Mouse (Mus musculus): ENCODE results near the gene Gsk3b.
"Not testable (repeated sequence)": the region's sequence is repeated elsewhere in the genome, so short reads cannot be mapped to it uniquely, and the experiment has no call there.

Gsk3b gene

DNA sequence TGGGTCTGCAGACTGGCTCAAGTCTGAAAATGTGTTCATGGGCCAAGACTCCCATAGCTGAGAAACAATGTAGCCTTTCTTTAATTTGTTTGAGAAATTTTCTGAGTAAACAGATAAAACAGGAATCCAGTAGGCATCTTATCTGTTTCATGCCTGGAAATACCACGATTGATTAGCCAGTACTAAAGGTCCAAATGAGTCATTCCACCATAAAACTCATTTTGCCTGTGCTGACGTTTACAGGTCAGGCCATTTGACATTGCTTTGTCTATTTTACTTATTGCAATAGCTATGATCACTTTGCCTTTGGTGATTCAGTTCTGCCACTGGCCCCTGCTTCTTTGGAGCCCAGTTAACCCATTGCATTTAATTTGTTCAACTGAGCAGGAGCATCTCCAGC lies 11.8 kb downstream of the Gsk3b start:
- no peak for DNase-seq (ENCODE audit: low spot score in 2 of 2)

GRCm38 (mm10) chr16:38105453-38105852 lies 16.7 kb downstream of the Gsk3b start:
- DNase-seq (ENCODE audit: low spot score in 2 of 2): no peak

GRCm38 (mm10) chr16:38106542-38106941 lies 17.7 kb downstream of the Gsk3b start:
- DNase-seq (ENCODE audit: low spot score in 2 of 2): no peak

GRCm38 (mm10) chr16:38110001-38110400 lies 21.2 kb downstream of the Gsk3b start:
- DNase-seq (ENCODE audit: low spot score in 2 of 2): no peak

DNA sequence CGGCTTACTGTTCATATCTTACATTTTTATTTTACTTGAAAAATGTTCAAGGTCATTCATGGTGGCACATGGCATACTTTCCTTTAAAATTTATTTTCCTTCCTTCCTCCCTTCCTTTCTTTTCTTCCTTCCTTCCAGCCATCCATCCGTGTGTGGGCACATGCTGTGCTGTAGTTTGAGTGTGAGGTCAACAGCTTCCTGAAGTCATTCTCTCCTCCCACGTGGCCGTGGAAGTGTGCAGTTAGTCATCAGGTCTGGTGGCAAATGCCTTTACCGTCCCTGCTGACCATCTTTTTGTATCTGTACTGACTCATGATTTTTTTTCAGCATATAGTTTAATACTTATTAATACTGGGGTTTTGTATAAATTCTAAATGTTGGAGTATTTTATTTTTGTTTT lies 21.8 kb downstream of the Gsk3b start:
- DNase-seq (ENCODE audit: low spot score in 2 of 2): no peak

GRCm38 (mm10) chr16:38114074-38114473 lies 25.3 kb downstream of the Gsk3b start:
- no peak for DNase-seq (ENCODE audit: low spot score in 2 of 2)

DNA sequence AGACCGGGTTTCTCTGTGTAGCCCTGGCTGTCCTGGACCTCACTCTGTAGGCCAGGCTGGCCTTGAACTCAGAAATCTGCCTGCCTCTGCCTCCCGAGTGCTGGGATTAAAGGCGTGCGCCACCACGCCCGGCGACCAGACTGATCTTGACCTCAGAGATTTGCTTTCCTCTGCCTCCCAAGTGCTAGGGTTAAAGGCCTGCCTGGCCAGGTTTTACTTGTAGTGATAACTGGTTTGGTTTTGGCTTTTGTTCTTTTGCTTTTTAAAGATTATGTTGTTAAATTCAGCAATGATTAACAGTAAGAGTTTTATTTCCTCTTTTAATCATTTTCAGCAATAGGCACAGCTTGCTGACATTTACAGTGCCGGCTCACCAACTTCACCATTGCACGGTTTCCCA lies 29.1 kb downstream of the Gsk3b start:
- DNase-seq (ENCODE audit: low spot score in 2 of 2): not testable (repeated sequence)

DNA sequence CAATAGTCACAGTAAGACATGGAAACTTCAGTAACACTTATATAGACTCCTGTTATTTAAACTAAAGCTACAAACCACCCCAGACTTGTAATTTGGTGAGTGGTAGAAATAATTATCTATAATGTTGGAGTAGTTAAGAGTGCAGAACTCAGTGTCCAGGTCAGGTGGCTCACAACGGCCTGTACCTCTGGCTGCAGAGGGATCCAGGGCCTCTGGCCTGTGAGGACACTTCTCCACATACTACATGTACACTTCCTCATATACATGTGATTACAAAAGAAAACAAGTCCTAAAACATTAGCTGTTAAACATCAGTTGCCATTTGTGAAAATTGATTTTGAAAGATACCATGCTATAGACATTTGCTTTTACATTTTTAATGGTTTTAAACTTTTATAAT lies 29.9 kb downstream of the Gsk3b start:
- DNase-seq (ENCODE audit: low spot score in 2 of 2): no peak

GRCm38 (mm10) chr16:38119286-38119685 lies 30.5 kb downstream of the Gsk3b start:
- DNase-seq (ENCODE audit: low spot score in 2 of 2): no peak

DNA sequence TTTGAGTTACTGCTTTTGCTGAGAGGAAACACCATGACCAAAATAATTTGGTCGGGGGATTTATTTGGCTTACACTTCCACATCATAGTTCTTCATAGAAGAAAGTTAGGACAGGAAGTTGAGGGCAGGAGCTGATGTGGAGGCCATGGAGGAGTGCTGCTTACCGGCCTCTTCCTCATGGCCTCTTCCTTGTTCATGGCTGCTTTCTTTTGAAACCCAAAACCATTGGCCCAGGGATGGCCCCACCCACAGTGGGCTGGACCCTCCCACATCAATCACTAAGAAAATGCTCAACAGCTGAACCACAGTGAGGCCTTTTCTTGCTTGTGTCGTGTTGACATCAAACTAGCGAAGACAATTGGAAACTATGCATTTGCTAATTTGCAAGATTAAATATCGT lies 40.4 kb downstream of the Gsk3b start:
- DNase-seq (ENCODE audit: low spot score in 2 of 2): no peak

DNA sequence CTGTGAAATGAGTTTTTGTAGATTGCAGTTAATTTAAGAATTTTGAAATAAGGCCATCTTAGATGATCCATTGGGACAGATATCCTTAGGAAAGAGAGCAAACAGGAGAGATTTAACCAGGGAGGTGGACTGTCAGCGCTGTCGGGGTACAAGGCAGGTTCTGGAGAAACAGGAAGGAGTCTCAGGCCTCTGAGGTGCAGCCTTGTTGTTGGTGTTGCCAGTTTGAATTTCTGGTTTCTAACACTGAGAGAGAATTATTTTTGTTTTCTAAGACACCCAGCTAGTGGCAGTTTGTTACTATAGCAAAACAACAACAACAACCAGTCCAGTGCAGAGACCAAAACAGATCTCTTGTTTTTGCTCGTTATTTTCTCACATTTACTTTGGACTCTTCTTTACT lies 42.2 kb downstream of the Gsk3b start:
- no peak for DNase-seq (ENCODE audit: low spot score in 2 of 2)

DNA sequence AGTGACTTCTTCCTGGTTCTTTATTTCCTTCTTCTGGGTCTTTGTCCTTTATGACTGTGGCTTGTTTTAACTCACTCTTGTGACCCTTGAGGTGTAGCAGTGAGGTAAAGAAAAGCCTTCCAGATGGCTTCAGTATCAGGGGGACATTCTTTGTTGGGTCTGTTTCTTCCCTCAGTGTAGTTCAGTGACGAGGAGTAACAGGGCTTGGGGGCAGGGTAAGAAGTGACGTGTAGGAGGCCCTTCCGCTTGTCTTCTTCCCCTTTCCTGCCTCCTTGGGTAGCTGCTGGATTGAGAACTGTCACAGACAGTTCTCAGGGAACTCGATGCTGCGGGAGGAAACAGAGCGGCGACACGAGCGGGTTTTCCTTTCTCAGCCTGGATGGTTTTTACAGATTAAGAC lies 43.0 kb downstream of the Gsk3b start:
- DNase-seq (ENCODE audit: low spot score in 2 of 2): no peak

GRCm38 (mm10) chr16:38132210-38132609 lies 43.4 kb downstream of the Gsk3b start:
- no peak for DNase-seq (ENCODE audit: low spot score in 2 of 2)

GRCm38 (mm10) chr16:38137296-38137695 lies 48.5 kb downstream of the Gsk3b start:
- peak in 1 of 2 experiments; percentile 39 for DNase-seq (ENCODE audit: low spot score in 2 of 2)

- no peak for DNase-seq (ENCODE audit: low spot score in 2 of 2)
These were observed 56.1 kb downstream of the Gsk3b start for GRCm38 (mm10) chr16:38144898-38145297.

GRCm38 (mm10) chr16:38150555-38150954 lies 61.8 kb downstream of the Gsk3b start:
- DNase-seq (ENCODE audit: low spot score in 2 of 2): no peak

DNA sequence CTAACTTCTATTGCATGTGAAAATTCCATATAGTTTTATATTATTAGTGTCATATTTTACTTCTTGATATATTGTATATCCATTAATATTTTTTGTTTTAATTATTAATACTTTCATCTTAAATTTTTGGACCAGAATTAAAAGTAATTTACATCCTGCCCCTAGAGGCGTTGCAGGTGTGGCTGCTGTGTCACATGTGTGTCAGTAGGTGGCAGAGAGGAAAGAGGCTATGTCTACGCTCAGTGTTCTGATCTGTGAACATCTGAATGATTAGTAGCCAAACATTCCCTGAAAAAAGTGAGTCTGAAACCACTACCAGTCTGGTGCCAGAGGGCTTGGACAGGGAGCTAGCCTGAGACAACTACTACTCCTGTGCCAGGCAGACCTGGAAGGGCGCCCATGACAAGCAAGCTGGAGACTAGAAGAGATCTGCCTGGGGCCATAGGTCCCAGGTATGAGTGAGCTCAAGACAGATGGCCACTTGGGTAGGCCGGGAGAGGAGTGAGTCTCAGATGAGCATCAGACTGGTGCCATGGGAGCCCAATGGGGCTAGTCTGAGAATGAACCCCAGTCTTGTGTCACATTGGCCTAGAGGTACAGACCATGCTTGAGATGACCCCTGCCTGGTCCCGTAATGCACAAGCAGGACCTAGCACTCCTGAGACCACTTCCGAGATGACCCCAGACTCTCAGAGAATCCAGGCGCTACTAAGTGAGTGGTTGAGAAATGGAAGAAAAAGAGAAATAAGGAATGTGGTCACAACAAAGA lies 69.2 kb downstream of the Gsk3b start:
- DNase-seq (ENCODE audit: low spot score in 2 of 2): no peak

DNA sequence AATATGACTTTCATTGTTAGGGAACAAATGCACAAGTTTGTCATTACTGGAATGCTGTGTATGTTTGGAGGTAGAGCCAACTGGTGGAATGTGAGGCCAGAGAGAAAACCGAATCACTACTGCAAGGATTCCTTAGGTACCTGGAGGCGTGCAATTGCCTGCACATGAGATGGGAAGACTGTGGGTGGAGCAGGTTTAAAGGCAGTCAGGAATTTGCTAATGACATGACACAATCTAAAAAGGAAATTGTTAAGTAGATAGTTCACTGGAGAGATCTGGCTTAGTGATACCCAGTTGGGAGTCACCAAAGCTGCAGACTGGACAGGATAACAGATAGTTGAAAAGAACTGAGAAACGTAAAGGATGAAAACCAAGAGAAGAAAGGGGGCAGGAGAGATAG lies 73.2 kb downstream of the Gsk3b start:
- DNase-seq (ENCODE audit: low spot score in 2 of 2): no peak

- DNase-seq (ENCODE audit: low spot score in 2 of 2): no peak
These were observed 76.2 kb downstream of the Gsk3b start for GRCm38 (mm10) chr16:38164811-38165591.

DNA sequence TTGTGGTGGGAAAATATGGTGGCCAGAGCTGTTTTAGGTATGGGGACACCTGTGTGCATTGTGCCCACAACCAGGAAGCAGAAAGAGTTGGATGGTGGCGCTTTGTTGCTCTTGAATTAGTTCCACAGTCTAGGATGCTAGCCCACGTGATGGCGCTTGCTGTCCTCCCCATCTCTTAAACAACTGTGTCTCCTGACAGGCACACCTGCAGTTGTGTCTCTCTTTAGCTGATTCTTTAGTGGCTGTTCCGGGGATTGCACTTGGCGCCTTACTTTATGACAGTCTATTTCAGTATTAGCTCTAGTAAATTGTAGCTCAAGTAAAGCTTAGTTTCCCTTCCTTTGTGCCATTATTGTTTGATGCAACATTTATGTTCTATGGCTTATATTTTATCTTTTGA lies 80.2 kb downstream of the Gsk3b start:
- no peak for DNase-seq (ENCODE audit: low spot score in 2 of 2)

DNA sequence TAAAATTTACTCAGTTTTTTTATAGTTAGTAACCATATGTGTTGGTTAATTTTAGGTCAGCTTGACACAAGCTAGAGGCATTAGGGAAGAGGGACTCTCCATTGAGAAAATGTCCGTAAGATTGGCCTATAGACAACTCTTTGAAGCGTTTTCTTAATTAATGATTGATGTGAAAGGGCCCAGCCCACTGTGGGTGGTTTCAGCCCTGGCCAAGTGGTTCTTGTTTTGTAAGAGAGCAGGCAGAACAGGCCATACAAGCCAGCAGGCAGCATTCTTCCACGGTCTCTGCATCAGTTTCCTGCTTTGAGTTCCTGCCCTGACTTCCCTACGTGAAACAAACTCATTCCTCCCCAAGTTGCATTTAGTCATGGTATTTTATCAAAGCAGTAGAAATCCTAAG lies 90.3 kb downstream of the Gsk3b start:
- no peak for DNase-seq (ENCODE audit: low spot score in 2 of 2)

GRCm38 (mm10) chr16:38181421-38181820 lies 92.6 kb downstream of the Gsk3b start:
- DNase-seq (ENCODE audit: low spot score in 2 of 2): no peak

DNA sequence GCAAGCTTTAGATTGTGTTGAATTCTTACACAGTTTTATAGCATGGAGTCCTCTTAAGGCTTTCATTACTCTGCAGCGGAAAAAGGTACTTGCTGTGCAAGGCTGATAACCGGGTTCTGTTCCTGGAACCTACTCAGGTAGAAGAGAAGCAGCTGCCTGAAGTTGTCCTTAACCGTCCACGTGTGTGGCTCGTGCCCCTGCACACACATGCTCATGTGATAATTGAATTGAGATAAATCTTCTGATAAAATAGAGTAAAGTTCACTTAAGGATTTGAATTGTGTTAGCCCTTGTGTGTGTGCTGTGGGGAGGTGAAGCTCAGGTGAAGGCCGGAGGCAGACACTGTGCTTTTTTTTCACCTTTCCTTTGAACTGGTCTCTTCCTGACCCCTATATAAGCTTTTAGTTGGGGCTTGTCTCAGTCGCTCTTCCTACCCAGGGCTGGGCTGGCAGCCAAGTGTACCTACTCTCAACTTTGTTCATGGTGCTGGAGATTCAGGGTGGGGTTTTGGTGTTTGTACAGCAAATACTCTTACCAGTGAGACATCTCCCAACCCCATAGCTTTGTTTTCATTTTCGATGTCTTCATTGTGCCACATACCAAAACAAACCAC lies 96.0 kb downstream of the Gsk3b start:
- DNase-seq (ENCODE audit: low spot score in 2 of 2): no peak
